Mouse (Mus musculus): ENCODE results near the gene Sag. TPM values are rescaled to one million over a fixed set of nuclear protein-coding genes. Genes with fewer than 3 reads are reported as not detected.
"Not testable (repeated sequence)": the region's sequence is repeated elsewhere in the genome, so short reads cannot be mapped to it uniquely, and the experiment has no call there.

The Sag gene
- polyA plus RNA-seq, 1 experiment: 2.0 TPM

GRCm38 (mm10) chr1:87812061-87812460 is 8.6 kb downstream of the Sag start:
- no peak for DNase-seq
- TF ChIP-seq POLR2A (IDR thresholded peaks at IDR 0.05; ENCODE audit: control insufficient read depth, extremely low read depth, insufficient read depth, low read length, poor library complexity): no peak
- TF ChIP-seq CTCF (IDR thresholded peaks at IDR 0.05; ENCODE audit: borderline replicate concordance, control insufficient read depth, extremely low read depth, insufficient read depth, low read length, poor library complexity): no peak
- H3K27ac ChIP-seq (ENCODE audit: control insufficient read depth, insufficient read depth, low read length): no peak overlapping the region
- H3K27me3 ChIP-seq (ENCODE audit: control insufficient read depth, insufficient read depth, low read length): no peaks in the 10 kb centered on the region
- H3K4me3 ChIP-seq (ENCODE audit: control insufficient read depth, insufficient read depth, low read length): no peak overlapping the region
- no peaks in the 10 kb centered on the region for H3K36me3 ChIP-seq (ENCODE audit: control insufficient read depth, insufficient read depth, low read length)
- WGBS: 95% methylated on average over 10 of the region's 10 CpGs
- peaks cover 20% of the 10 kb centered on the region for H3K4me1 ChIP-seq (replicated peaks; ENCODE audit: control insufficient read depth, insufficient read depth, low read length)

GRCm38 (mm10) chr1:87813155-87813554 is 9.7 kb downstream of the Sag start:
- no peak overlapping the region for H3K27ac ChIP-seq (ENCODE audit: control insufficient read depth, insufficient read depth, low read length)
- WGBS: 96% methylated on average over 6 of the region's 6 CpGs

GRCm38 (mm10) chr1:87813681-87814080 is 10.2 kb downstream of the Sag start:
- Histone ChIP-seq H3K27ac (ENCODE audit: control insufficient read depth, insufficient read depth, low read length) (no peak overlapping the region), H3K27me3 (ENCODE audit: control insufficient read depth, insufficient read depth, low read length) (no peaks in the 10 kb centered on the region), H3K4me3 (ENCODE audit: control insufficient read depth, insufficient read depth, low read length) (no peak overlapping the region), H3K4me1 (replicated peaks; ENCODE audit: control insufficient read depth, insufficient read depth, low read length) (peaks cover 20% of the 10 kb centered on the region), H3K36me3 (ENCODE audit: control insufficient read depth, insufficient read depth, low read length) (no peaks in the 10 kb centered on the region)
- WGBS: 39% methylated on average over 7 of the region's 7 CpGs
- TF ChIP-seq POLR2A (IDR thresholded peaks at IDR 0.05; ENCODE audit: control insufficient read depth, extremely low read depth, insufficient read depth, low read length, poor library complexity): no peak
- no peak for TF ChIP-seq CTCF (IDR thresholded peaks at IDR 0.05; ENCODE audit: borderline replicate concordance, control insufficient read depth, extremely low read depth, insufficient read depth, low read length, poor library complexity)
- DNase-seq: no peak

More at GRCm38 (mm10) chr1:87813155-87813554, 9.7 kb downstream of the Sag start:
- Histone ChIP-seq H3K36me3 (ENCODE audit: control insufficient read depth, insufficient read depth, low read length) (no peaks in the 10 kb centered on the region), H3K4me3 (ENCODE audit: control insufficient read depth, insufficient read depth, low read length) (no peak overlapping the region), H3K4me1 (replicated peaks; ENCODE audit: control insufficient read depth, insufficient read depth, low read length) (peaks cover 20% of the 10 kb centered on the region), H3K27me3 (ENCODE audit: control insufficient read depth, insufficient read depth, low read length) (no peaks in the 10 kb centered on the region)
- TF ChIP-seq POLR2A (IDR thresholded peaks at IDR 0.05; ENCODE audit: control insufficient read depth, extremely low read depth, insufficient read depth, low read length, poor library complexity) (no peak), CTCF (IDR thresholded peaks at IDR 0.05; ENCODE audit: borderline replicate concordance, control insufficient read depth, extremely low read depth, insufficient read depth, low read length, poor library complexity) (no peak)
- no peak for DNase-seq

- WGBS: 93% methylated on average over 10 of the region's 10 CpGs
- Histone ChIP-seq H3K27ac (ENCODE audit: control insufficient read depth, insufficient read depth, low read length) (no peak overlapping the region), H3K36me3 (ENCODE audit: control insufficient read depth, insufficient read depth, low read length) (no peaks in the 10 kb centered on the region), H3K4me1 (replicated peaks; ENCODE audit: control insufficient read depth, insufficient read depth, low read length) (peaks cover 25% of the 10 kb centered on the region), H3K27me3 (ENCODE audit: control insufficient read depth, insufficient read depth, low read length) (no peaks in the 10 kb centered on the region), H3K4me3 (ENCODE audit: control insufficient read depth, insufficient read depth, low read length) (no peak overlapping the region)
- DNase-seq: no peak
- TF ChIP-seq CTCF (IDR thresholded peaks at IDR 0.05; ENCODE audit: borderline replicate concordance, control insufficient read depth, extremely low read depth, insufficient read depth, low read length, poor library complexity) (no peak), POLR2A (IDR thresholded peaks at IDR 0.05; ENCODE audit: control insufficient read depth, extremely low read depth, insufficient read depth, low read length, poor library complexity) (no peak)
Measured at GRCm38 (mm10) chr1:87824420-87824995, 21.0 kb downstream of the Sag start.

- Histone ChIP-seq H3K4me3 (ENCODE audit: control insufficient read depth, insufficient read depth, low read length) (no peak overlapping the region), H3K36me3 (ENCODE audit: control insufficient read depth, insufficient read depth, low read length) (no peaks in the 10 kb centered on the region), H3K27me3 (ENCODE audit: control insufficient read depth, insufficient read depth, low read length) (no peaks in the 10 kb centered on the region), H3K4me1 (replicated peaks; ENCODE audit: control insufficient read depth, insufficient read depth, low read length) (peaks cover 31% of the 10 kb centered on the region), H3K27ac (ENCODE audit: control insufficient read depth, insufficient read depth, low read length) (no peak overlapping the region)
- no peak for DNase-seq
- 97% methylated on average over 5 of the region's 5 CpGs for WGBS
- TF ChIP-seq POLR2A (IDR thresholded peaks at IDR 0.05; ENCODE audit: control insufficient read depth, extremely low read depth, insufficient read depth, low read length, poor library complexity) (no peak), CTCF (IDR thresholded peaks at IDR 0.05; ENCODE audit: borderline replicate concordance, control insufficient read depth, extremely low read depth, insufficient read depth, low read length, poor library complexity) (no peak)
Measured at GRCm38 (mm10) chr1:87825281-87825680, 21.8 kb downstream of the Sag start.

- no peak for DNase-seq
- peaks cover 33% of the 10 kb centered on the region for H3K4me1 ChIP-seq (replicated peaks; ENCODE audit: control insufficient read depth, insufficient read depth, low read length)
- H3K27me3 ChIP-seq (ENCODE audit: control insufficient read depth, insufficient read depth, low read length): no peaks in the 10 kb centered on the region
- H3K4me3 ChIP-seq (ENCODE audit: control insufficient read depth, insufficient read depth, low read length): no peak overlapping the region
- no peak overlapping the region for H3K27ac ChIP-seq (ENCODE audit: control insufficient read depth, insufficient read depth, low read length)
- no peaks in the 10 kb centered on the region for H3K36me3 ChIP-seq (ENCODE audit: control insufficient read depth, insufficient read depth, low read length)
- 95% methylated on average over 6 of the region's 6 CpGs for WGBS
- no peak for TF ChIP-seq CTCF (IDR thresholded peaks at IDR 0.05; ENCODE audit: borderline replicate concordance, control insufficient read depth, extremely low read depth, insufficient read depth, low read length, poor library complexity)
- TF ChIP-seq POLR2A (IDR thresholded peaks at IDR 0.05; ENCODE audit: control insufficient read depth, extremely low read depth, insufficient read depth, low read length, poor library complexity): no peak
Measured at GRCm38 (mm10) chr1:87825991-87826390, 22.5 kb downstream of the Sag start.

- H3K27ac ChIP-seq (ENCODE audit: control insufficient read depth, insufficient read depth, low read length): no peak overlapping the region
- no peak overlapping the region for H3K4me3 ChIP-seq (ENCODE audit: control insufficient read depth, insufficient read depth, low read length)
- 98% methylated on average over 2 of the region's 2 CpGs for WGBS
- DNase-seq: no peak
- H3K36me3 ChIP-seq (ENCODE audit: control insufficient read depth, insufficient read depth, low read length): no peaks in the 10 kb centered on the region
- no peak for TF ChIP-seq POLR2A (IDR thresholded peaks at IDR 0.05; ENCODE audit: control insufficient read depth, extremely low read depth, insufficient read depth, low read length, poor library complexity)
- no peak for TF ChIP-seq CTCF (IDR thresholded peaks at IDR 0.05; ENCODE audit: borderline replicate concordance, control insufficient read depth, extremely low read depth, insufficient read depth, low read length, poor library complexity)
- peaks cover 33% of the 10 kb centered on the region for H3K4me1 ChIP-seq (replicated peaks; ENCODE audit: control insufficient read depth, insufficient read depth, low read length)
- H3K27me3 ChIP-seq (ENCODE audit: control insufficient read depth, insufficient read depth, low read length): no peaks in the 10 kb centered on the region
Measured at GRCm38 (mm10) chr1:87826474-87826873, 23.0 kb downstream of the Sag start.

GRCm38 (mm10) chr1:87827476-87827875 is 24.0 kb downstream of the Sag start:
- H3K36me3 ChIP-seq (ENCODE audit: control insufficient read depth, insufficient read depth, low read length); H3K4me3 ChIP-seq (ENCODE audit: control insufficient read depth, insufficient read depth, low read length); H3K27me3 ChIP-seq (ENCODE audit: control insufficient read depth, insufficient read depth, low read length); DNase-seq: not testable (repeated sequence)
- 88% methylated on average over 1 of the region's 1 CpGs for WGBS
- Histone ChIP-seq H3K27ac (ENCODE audit: control insufficient read depth, insufficient read depth, low read length) (peak overlapping the region; percentile 51; the same call in 1 of the 2 replicates), H3K4me1 (replicated peaks; ENCODE audit: control insufficient read depth, insufficient read depth, low read length) (peaks cover 33% of the 10 kb centered on the region)
